Mouse (Mus musculus) urinary bladder, postnatal 25 days (tissue): ENCODE measurements at regions not wholly inside any gene's neighbourhood (a gene's known extent, or its start where the extent isn't known, plus 50 kb on each side); places are given as distances from the start of the nearest gene placed in this dataset.
"Not testable (repeated sequence)": the region's sequence is repeated elsewhere in the genome, so short reads cannot be mapped to it uniquely, and the experiment has no call there.

Experiments
- DNase-seq: peaks from one replicate; pipeline ENCODE4 v3.0.0; 2022; ENCODE audit warnings: low spot score

GRCm38 (mm10) chr2:168424277-168425099 is 143.0 kb upstream of the Kcng1 start:
- DNase-seq = no peak

GRCm38 (mm10) chr2:168423551-168423950 is 142.0 kb upstream of the Kcng1 start:
- no peak for DNase-seq

GRCm38 (mm10) chr2:168415140-168415539 is 133.6 kb upstream of the Kcng1 start:
- no peak for DNase-seq

- DNase-seq = no peak
Observed at GRCm38 (mm10) chr2:168414110-168414872, 132.8 kb upstream of the Kcng1 start.

- no peak for DNase-seq
Observed at GRCm38 (mm10) chr2:168412853-168413252, 131.3 kb upstream of the Kcng1 start.

- DNase-seq = no peak
Observed at GRCm38 (mm10) chr2:168402782-168403513, 121.4 kb upstream of the Kcng1 start.

GRCm38 (mm10) chr2:168399088-168399709 is 117.7 kb upstream of the Kcng1 start:
- no peak for DNase-seq

- no peak for DNase-seq
Observed at GRCm38 (mm10) chr2:168396316-168396715, 114.8 kb upstream of the Kcng1 start.

- no peak for DNase-seq
Observed at GRCm38 (mm10) chr2:168393341-168393740, 111.8 kb upstream of the Kcng1 start.

- not testable (repeated sequence) for DNase-seq
Observed at GRCm38 (mm10) chr2:168392171-168392570, 110.6 kb upstream of the Kcng1 start.

GRCm38 (mm10) chr2:168380606-168381005 is 99.1 kb upstream of the Kcng1 start:
- no peak for DNase-seq

- DNase-seq = no peak
Observed at GRCm38 (mm10) chr2:168372356-168372755, 90.8 kb upstream of the Kcng1 start.

GRCm38 (mm10) chr2:168371245-168371644 is 89.7 kb upstream of the Kcng1 start:
- no peak for DNase-seq

- no peak for DNase-seq
Observed at GRCm38 (mm10) chr2:168359200-168359599, 77.7 kb upstream of the Kcng1 start.

GRCm38 (mm10) chr2:168358551-168358950 is 77.0 kb upstream of the Kcng1 start:
- DNase-seq = no peak

GRCm38 (mm10) chr2:168357815-168358214 is 76.3 kb upstream of the Kcng1 start:
- no peak for DNase-seq

GRCm38 (mm10) chr2:168354397-168354796 is 72.9 kb upstream of the Kcng1 start:
- no peak for DNase-seq

GRCm38 (mm10) chr2:168352626-168353025 is 71.1 kb upstream of the Kcng1 start:
- no peak for DNase-seq

GRCm38 (mm10) chr2:168352194-168352593 is 70.7 kb upstream of the Kcng1 start:
- DNase-seq = no peak

- no peak for DNase-seq
Observed at GRCm38 (mm10) chr2:168345384-168345783, 63.8 kb upstream of the Kcng1 start.

- no peak for DNase-seq
Observed at GRCm38 (mm10) chr2:168343705-168344104, 62.2 kb upstream of the Kcng1 start.

- no peak for DNase-seq
Observed at GRCm38 (mm10) chr2:168338819-168339218, 57.3 kb upstream of the Kcng1 start.
